Mouse (Mus musculus): ENCODE data around the gene Gpbp1l1.

Gene Gpbp1l1

DNA sequence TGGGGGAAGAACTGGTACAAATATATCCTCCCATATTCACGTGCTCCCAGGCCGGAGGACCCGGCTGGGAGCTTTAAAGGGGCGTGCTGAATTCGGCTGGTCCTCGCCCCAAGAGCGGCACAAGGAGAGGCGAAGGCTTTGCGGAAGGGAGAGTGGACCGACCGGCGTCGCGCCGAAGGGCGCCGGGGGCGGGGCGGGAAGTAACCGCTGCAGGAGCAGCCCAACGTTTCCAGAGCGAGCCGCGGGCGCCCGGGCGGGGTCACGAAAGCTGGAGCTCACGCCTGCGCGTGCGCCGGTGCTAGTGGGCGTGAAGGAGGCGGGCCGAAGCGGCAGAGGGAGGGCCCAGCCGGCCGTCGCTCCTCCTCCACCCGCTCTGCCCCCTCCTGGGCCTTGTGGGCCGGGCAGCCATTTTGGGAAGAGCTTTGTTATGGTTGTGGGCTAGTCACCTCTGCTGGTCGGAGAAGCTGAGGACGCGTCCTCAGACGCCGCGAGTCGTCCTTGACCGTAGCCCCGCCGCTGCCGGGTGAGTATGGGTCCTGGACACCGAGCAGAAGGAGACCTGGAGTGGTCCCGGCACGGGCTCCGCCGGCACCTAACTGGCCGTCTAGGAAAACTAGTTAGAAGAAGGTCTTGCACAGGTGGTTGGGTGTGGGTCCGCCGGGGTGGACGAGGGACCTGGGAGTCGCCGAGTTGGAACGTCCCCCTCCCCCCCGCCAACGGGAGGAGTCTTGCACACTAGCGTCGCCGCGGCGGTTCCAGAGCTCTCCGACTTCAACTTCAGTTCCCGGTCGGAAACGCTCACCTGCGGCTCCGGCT, at the start of gene Gpbp1l1:
TSS of gene Gpbp1l1 (plus strand) at position 353 of the 816 bp plus-strand sequence.
- DNase-seq = peak; percentile 98

- no peak for DNase-seq
Measured at GRCm38 (mm10) chr4:116531109-116531508, 26.3 kb upstream of the Gpbp1l1 start.

DNA sequence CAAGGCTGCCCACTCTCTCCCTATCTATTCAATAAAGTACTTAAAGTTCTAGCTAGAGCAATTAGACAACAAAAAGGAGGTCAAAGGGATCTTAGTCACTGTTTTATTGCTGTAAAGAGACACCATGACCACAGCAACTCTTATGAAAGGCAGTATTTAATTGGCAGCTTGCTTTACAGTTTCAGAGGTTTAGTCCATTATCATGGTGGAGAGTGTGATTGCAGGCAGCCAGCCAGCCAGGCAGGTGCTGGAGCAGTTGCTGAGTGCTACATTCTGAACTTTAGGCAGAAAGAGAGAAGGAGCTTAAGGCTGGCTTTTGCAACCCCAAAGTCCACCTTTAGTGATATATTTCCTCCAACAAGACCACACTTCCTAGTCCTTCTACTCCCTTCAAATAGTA, 21.1 kb upstream of the Gpbp1l1 start:
- no peak for DNase-seq

- no peak for DNase-seq
Measured at GRCm38 (mm10) chr4:116537737-116538136, 19.7 kb upstream of the Gpbp1l1 start.

DNA sequence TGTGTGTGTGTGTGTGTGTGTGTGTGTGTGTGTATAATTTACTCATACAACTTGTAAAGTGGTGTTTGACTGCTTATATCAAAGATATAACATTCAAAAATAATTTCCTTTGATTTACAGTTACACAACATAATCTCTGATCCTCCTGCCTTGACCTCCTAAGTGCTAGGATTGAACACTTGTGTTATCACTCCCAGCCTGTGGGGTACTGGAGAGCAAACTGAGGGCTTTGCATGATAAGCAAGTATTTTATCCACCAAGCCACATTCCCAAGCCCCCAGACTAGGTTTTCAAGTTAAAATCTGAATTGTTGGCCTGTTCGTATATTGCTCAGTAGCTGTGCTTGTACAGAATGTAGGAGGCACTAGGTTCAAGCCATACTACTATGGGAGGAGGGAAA, 7.0 kb upstream of the Gpbp1l1 start:
- DNase-seq = no peak

- DNase-seq = no peak
Measured at GRCm38 (mm10) chr4:116553035-116553434, 4.4 kb upstream of the Gpbp1l1 start.

DNA sequence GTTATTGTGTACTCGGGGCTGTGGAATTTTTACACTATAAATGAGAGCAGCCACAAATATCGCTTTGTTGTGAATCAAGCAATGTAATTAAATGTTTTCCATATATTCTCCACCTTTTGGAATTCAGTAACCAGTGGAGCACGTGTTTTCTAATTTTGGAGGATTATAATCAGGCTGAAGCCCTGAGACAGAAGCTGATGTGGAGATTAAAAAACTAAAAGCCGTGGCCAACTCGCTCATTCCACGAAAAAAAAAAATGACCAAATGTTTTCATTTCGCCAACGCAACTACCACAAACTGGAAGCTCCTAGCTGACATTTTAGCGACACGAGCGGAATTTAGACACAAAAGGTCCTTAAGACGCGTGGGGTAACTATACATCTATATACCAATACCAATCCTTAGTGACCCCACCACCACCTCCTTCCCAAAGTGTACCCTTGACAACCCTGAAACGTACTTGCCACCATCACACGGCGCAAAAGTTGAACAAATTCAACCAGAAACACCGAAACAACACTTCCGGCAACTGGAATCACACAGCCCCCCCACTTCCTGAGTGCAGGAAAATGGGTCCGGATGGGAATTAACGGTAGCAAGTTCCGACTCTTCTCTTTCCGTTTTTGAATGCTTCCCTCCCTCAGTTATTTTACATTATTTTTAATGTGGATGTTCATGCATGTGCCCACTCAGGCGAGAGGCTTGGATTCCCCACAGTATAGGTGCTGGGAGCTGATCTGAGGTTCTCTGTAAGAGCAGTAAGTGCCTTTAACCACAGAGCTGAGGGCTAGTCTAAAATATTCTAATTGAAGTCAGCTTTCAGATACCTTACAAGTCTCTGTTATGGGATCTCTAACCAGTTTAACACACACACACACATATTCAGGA, 1.8 kb upstream of the Gpbp1l1 start, which contains the start of gene Tmem69:
TSS of gene Tmem69 (minus strand) at position 524 of the 888 bp plus-strand sequence.
- DNase-seq = peak; percentile 80

DNA sequence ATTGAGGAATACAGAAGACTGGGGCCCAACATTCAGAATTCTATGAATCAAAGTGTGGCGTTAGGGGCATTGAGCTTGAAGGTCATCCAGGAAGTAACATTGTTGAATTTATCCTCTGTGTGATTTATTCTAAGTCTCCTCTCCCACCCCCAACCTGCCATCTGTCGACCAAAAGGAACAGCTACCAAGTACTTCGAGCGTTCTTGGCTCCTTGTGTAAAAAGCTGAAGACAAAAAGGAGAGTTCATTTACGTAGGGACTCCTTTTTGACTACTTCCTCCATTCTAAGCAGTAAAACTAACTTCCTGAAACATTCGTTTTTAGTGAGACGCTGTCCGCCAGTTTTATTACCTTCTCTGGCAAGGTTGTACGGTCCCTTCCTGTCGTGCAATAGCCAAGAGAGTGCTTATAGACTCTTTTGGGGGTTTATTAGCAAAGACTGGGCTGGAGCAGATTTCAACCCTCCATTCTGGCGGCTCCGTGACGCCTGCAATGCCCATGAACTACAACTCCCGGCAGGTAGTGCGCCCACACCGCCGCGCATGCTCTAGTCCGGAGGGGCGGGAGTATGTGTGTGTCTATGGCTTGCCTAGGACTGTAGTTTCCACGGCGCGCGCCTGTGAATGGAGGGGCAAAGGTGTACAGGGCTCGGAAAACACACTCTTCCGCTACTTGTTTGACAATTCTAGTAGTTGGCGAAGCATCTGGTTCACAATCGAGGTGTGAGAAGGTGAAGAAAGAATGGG, 725 bp upstream of the Gpbp1l1 start:
- DNase-seq = peak; percentile 92

GRCm38 (mm10) chr4:116558151-116558882, 859 bp downstream of the Gpbp1l1 start:
- no peak for DNase-seq

DNA sequence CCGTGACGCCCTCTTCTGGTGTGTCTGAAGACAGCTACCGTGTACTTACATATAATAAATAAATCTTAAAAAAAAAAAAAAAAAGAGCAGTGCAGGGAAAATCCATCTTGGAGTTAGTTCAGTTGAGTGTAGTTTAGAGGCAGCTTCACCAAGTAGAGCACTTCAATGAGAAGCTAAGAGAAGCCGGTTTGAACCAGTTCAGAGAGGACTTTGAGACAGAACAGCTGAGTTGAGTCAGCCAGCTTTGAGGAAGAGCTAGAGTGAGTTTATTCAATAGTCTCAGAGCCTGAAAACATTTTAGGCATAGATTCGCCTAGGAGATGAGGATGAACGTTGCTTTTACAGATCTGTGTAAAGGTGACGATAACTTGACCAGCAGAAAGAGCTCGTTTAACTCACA, 38.3 kb downstream of the Gpbp1l1 start:
- no peak for DNase-seq

GRCm38 (mm10) chr4:116596379-116596778, 38.9 kb downstream of the Gpbp1l1 start, which contains the start of gene Ccdc17:
Gene Ccdc17, plus strand, starts transcription at chr4:116596654.
- DNase-seq = no peak

DNA sequence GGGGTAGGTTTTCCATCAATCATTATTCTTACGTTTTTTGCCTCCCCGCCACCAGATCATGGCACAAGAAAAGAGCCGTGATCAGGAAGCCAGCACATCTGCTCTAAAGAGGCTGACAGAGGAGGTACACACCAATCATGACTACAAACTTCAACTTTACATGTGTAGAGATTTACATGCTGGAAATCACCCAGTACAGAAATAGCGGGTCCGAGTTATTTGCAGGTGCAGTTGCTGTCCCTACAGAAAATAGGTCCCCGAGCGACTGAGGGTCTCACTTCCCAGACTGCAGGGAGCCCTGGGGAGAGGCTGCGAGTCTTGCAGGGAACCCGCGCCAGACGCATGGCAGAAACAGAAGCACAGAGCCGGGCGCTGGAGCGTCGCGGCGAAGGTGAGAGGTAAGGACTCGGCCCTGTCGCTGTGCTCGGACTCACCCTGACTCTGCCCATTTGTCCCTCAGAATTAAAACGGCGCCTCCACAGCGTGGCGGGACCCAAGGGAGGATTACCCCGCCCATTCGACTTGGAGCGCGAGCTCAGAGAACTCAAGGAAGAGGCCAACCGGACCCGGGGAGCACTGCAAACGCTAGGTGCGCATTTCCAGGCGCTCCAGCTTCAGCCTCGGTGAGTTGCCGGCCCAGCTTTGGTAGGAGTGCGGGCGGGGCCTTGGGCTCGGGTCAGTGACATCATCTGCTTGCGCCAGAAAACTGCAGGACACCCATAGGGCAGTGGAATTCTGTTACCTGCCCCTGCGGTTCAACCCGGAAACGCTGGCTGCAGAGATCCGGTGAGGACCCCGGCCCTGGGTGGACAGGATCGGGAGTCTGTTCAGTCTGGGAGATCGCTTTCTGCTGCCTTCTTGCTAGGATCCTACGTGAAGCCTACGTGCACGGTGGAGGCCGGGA, 39.8 kb downstream of the Gpbp1l1 start:
- peak; percentile 85 for DNase-seq

DNA sequence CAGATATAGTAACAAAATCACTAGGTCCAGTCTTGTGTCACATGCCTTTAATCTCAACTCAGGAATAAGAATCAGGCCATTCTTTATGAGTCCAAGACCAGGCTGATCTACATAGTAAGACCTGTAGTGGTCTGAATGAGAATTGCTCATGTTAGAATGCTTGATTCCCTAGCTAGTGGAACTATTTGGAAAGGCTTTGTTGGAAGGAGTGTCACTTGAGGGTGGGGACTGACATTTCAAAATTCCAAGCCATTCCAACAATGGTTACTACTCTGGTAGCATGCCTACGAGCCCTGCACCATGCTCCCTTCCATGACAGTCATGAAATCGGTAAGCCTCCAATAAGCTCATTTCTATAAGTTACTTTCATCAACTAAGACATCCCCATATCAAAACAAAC, 55.2 kb downstream of the Gpbp1l1 start:
- DNase-seq = no peak

DNA sequence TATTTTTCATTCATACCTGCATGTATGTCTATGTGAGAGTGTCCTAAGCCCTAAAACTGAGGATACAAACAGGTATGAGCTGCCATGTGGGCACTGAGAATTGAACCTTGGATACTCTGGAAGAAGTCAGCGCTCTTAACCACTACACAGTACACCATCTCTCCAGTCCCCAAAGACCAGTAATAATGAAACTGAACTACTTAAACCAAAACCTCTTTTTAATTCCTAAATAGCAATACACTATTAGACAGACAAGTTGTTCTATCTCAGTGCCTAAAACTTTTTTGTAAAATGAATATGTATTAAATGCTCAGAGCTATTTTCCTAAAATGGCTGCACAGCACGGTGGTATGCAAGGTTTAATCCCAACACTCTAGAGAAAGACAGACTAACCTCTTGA, 57.8 kb downstream of the Gpbp1l1 start:
- no peak for DNase-seq

- no peak for DNase-seq
Measured at GRCm38 (mm10) chr4:116624831-116625230, 67.4 kb downstream of the Gpbp1l1 start.

DNA sequence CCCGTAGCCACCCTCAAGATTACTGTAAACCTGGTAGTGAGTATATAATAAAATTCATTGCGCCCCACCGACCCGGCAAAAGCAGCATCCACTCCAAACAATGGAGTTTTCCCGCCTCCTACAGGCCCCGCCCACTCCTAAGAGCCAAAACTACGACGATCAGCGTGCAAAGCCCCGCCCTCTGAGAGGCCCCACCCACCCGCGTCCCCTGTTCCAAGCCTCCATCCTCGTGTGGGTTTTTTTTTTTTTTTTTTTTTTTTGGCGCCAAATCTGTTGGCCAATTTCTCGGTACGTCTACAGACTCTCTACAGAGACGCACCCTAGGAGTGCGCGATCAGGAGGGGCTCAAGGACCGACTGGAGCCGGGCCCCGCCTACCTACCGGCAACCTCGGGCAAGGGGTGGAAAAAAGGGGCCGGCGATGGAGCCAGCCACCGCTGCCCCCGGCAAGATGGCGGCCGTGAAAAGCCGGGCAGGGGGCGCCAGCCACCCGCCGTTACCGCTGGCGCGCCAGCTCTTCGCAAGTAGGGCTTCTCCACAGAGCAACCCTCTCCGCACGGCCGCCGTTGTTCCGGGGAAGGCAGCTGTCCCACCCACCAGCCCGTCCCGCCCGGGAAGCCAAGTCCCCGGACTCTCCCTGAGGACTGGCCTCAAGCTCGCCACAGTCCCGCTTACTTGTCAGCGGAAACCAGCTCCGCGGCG, 69.3 kb downstream of the Gpbp1l1 start:
- peak; percentile 86 for DNase-seq

GRCm38 (mm10) chr4:116627359-116627716, 69.9 kb downstream of the Gpbp1l1 start:
- peak; percentile 93 for DNase-seq

DNA sequence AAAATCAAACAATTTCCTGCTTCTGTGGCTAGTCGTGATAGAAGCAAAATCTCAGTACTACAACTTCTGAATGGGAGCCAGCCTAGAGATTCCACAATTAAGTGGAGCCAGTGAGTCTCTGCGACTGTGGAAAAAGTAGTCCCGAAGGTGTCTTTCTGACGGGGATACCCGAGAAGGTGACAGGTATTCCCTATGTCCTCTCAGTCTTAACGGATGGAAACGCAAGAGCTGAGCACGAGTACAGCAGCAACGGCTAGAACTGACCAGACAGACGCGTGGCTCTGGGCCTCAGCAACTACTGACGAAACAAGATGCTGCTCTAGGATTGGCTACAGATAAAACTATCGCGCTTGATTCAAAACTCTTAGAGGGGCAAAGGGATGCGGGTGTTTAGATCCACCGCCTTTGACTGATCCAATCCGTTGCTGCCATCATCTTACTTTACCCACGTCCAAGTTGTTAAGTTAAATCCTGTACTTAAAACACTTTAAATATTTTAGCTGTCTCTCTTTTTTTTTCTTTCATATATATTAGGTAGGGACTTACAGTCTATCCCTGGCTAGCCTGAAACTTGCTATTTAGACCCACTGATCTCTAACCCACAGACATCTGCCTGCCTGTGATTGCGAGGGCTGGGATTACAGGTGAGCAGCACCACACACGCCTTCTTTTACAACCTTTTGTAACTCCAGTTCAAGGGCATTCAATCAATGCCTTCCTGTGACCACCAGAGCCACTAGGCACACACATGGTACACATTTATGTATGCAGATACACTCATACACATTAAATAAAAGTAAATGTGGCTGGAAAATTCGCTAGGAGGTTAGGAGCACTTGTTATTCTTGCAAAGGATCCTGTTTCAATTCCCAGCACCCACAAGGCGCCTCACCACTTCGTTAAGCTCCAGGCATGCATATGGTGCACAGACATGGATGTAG, 70.5 kb downstream of the Gpbp1l1 start, which contains the start of gene Nasp:
TSS of gene Nasp (minus strand) at position 220 of the 941 bp plus-strand sequence.
- DNase-seq = peak; percentile 83

DNA sequence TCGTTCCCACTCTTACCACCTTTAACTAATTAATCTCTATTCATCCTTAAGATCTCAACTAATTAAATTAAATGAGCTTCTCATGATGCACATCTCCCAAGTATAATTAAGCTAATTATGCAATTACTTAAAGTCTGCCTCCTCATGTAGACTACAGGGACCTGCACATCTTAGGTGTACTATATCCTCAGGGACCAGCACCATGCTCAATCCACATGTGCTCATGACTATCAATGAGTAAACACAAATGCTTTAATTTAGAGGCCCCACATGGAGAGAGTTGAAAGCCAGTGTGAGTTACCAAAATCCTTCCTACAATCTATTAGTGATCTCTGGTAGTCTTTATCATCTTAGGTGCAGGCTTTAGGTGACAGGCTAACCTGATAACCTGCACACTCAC, 77.7 kb downstream of the Gpbp1l1 start:
- no peak for DNase-seq
